Mouse (Mus musculus): Measurements from ENCODE around the gene C530008M17Rik.

C530008M17Rik gene

GRCm38 (mm10) chr5:76665421-76665820, 9.1 kb downstream of the C530008M17Rik start:
- DNase-seq: peak; percentile 95

DNA sequence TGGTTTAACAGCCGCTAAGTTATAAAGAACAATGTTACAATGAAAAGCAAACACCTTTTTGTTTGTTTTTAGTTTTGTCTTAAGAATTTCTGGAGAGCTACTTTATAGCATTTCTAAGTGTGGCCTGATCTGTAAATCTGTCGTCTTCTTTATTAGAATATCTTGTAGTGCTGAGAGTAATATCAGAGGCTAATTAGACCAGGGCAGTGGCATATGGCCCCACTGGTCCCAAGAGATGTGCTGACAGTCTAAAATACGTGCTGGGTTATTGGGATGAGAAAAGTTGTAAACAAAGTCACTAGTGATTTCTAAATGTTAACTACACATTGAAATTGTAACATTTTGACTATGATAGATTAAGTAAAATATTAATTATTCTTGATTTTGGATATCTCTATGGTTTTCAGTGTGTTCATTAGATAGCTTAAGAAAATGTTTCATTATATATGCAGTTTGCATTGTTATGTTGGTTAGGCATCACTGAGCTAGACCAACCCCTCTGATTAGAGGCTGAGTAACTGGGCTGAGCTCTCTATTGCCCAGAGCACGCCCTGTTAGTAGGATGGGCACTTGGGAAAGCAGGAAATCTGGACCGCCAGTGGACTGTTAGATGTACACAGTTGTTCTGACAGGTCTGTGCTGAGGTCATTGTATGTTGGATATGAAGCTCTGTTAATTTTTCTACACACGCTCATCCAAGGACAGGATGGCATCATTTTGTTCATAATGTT, 9.9 kb downstream of the C530008M17Rik start:
- peak; percentile 35 for DNase-seq

DNA sequence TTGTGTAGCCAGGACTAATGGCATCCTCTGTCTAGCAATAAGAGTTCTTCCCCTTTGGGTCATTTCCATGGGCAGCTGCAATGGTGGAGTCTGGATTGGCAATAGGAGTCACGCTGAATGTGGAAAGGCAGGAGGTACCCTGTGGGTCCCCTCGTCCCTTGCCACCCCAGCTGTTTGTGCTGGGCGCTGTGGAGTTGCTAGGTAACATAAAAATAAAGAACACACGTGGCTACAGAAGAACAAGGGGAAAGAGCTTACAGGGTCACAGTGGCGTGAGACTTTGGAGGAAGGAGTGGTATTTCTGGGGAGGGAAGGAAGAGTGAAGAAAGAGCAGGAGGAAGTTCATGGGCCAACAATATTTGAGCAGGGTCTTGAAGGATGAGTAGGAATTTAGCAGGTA, 11.8 kb downstream of the C530008M17Rik start:
- no peak for DNase-seq

- DNase-seq: no peak
Measured at GRCm38 (mm10) chr5:76668547-76668946, 12.2 kb downstream of the C530008M17Rik start.

- no peak for DNase-seq
Measured at GRCm38 (mm10) chr5:76670183-76670582, 13.9 kb downstream of the C530008M17Rik start.

DNA sequence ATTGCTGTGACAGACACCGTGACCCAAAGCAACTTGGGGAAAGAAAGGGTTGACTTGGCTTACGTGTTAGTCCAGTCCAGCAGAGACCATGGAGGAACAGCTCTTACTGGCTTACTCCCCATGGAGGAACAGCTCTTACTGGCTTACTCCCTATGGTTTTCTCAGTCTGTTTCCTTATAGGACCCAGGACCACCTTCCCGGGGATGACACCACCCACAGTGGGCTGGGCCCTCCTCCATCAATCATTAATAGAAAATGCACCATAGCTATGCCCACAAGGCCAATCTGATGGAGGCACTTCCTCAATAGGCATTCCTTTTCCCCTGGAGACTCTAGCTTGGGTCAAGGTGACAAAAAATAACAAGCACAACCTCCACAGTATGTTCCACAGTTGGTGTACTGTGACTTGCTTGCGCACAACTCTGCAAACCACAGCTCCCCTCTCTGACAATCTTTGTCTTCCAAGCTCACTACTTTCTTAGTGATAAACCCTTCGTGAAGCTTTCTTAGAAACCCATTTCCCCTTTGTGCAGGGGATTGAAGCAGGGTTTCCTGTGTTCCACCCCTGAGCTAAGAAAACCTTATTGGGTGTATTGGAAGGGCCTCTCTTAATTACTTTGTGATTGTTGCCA, 17.8 kb downstream of the C530008M17Rik start:
- DNase-seq: no peak

DNA sequence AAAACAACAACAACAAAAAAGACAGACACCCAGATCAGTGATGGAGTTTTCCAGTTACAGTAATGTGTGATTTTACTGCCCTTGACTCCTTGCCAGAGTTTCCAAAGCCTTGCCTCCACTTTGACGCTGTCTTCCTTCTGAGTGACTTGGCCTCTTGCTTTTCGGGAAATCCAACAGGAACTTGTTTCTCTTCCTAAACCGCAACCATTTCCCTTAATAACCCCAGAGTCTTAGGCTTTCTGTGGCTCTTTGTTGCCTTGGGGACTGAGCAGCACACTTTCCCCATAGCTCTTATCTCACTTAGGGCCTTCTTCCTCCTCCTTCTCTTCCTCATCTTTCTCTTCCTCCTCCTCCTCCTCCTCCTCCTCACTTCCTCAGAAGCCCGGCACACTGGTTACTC, 19.1 kb downstream of the C530008M17Rik start:
- no peak for DNase-seq

GRCm38 (mm10) chr5:76680959-76681358, 24.6 kb downstream of the C530008M17Rik start:
- no peak for DNase-seq

DNA sequence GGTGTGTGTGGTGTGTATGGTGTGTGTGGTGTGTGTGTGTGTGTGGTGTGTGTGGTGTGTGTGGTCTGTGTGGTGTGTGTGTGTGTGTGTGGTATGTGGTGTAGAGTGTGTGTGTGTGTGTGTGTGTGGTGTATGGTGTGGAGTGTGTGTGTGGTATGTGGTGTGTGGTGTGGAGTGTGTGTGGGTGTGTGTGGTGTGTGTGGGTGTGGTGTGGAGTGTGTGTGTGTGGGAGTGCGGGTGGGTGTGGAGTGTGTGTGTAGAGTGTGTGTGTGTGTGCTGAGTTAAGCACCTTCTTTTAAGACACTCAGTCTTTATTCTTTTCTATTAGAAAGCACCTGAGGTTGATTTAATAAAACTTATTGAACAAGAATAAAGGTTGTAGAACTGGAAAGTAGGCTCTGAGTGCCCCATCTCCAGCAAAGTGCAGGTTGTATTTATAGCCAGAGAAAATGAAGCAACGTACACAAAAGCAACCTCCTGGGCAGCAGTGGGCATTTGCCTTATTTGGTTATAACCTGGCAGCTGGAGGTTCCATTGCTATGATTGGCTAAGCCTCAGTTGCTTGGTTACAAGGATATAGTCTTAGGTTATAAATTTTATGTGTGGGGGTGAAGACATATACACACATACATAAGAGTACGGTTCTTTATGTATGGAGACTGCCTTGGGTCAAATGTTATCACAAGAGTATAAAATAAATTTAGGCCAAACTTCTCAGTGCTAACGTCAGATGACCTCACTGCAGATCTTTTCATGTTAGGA, 25.8 kb downstream of the C530008M17Rik start:
- DNase-seq: no peak

DNA sequence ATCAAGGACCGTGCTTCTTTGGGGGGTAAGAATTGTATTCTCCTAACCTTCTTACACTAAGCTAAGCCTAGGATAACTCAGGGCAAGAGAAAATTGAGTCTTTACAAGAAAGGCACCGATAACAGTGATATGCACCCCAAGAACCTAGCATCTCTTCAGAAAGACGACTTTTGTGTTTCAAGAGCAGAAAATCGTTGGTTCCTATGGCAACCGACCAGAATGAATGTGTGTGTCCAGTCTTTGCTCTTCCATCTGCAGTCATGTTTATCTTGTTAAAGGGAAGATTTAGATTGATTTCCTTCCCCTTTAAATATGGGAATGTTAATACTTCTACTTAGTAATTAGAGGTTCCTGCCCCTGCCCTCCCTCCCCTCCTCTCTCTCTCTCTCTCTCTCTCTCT, 27.1 kb downstream of the C530008M17Rik start:
- DNase-seq: no peak

DNA sequence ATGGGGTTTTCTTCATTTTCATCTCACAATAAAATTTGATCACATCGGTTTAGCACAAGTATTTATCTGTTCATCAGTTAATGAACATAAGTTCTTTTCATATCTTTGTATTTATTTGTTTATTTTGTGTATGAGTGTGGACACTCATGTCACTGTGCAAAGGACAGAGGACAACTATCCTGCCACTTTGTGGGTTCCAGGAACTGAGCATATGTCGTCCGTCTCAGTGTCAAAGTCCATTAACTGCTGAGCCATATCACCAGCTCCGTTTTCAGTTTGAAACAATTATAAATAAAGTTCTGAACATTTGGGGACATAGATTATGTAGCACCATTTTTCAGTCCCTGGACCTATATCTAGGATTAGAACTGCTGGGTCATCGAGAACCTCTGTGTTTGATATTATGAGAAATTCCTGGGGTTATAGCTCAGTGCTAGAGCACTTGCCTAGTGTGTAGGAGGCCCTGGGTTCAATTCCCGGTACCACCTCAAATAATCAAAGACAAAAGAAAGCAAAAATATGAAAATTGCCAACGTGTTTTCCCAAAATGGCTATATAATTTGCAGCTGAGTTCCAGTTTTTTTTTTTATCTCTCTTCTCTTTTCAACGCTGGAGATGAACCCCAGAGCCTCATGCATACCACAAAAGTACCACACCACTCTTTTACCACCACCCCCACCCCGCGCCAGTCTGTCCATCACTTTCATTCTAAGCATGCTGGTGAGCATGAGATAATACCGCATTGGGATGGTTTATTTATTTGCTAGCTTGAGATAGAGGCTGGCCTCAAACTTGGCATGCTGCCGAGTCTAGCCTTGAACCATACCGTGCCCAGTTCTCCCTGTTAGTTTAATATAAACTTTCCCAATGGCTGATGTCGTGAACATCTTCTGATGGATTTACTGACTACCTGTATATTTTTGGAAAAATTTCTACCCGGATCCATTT, 28.6 kb downstream of the C530008M17Rik start:
- no peak for DNase-seq

GRCm38 (mm10) chr5:76687961-76688600, 31.8 kb downstream of the C530008M17Rik start:
- no peak for DNase-seq

DNA sequence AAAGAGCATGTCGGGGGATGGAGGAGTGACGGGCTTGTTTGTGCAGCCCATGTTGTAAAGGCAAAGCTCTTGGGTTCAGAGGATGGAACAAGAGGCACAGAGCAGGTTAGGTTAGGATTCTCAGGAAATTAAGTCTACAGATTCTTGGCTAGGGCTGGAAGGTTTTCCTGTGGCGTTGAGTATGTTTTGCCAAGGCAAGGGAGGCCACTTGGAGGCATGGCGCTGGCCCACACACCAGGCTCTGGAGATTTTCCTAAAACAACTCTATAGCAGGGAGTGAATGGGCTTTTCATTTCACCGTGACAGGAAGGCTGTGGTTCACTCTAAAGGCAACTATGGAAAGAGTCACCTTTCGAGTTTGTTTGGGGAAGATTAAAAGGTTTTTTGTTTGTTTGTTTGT, 32.3 kb downstream of the C530008M17Rik start:
- no peak for DNase-seq

GRCm38 (mm10) chr5:76690177-76690593, 33.9 kb downstream of the C530008M17Rik start:
- no peak for DNase-seq

DNA sequence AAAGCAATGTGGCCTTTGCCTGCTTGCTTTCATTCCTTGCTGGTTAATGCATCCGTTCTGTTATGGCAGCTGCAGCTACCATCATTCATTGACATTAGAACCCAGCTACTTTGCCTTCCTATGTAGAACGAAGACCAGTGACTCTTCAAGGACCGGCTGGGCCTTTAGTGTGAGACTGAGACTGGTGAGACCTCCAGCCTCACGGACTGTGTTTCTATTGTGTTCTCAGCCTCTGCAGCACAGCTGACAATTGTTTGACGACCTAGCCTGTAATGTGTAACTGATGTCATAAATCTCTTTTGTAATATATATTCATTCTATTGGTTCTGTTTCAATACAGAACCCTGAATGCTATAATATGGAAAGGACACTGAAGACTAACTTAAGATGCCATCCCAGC, 34.9 kb downstream of the C530008M17Rik start:
- peak; percentile 68 for DNase-seq

DNA sequence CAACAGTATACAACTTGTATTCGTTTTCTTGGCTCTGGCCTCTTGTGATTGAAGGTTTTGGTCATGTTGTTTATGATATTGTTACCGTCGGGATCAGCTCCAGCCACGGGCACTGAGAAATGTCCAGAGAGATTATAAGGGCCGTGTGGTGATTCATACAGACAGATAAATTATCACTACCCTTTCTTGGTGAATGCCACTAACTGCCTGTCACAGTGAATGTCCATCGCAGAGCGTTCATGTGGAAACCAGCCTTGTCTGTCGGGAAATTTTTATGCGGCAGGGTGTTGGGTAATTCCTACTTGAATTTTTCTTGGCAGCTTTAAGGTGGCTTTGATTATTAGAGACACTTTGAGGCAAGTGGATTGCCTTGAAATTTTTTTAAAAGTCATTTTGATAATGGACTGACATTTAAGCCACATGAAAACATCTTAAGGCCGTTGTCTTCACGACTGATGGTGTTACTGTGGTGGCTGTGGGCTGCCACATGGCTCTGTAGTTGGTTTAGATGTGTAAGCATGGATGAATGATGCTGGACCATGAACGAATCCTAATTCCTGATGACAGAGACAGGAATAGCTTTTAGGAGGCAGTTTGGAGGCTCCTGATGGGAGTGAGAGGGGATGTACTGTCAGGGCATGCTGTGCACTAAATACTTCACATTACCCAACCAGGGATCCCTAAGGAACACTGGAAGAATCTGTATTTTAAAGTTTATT, 35.6 kb downstream of the C530008M17Rik start:
- peak; percentile 93 for DNase-seq

GRCm38 (mm10) chr5:76697536-76697935, 41.2 kb downstream of the C530008M17Rik start:
- DNase-seq: no peak

- DNase-seq: peak; percentile 57
Measured at GRCm38 (mm10) chr5:76698187-76698586, 41.9 kb downstream of the C530008M17Rik start.

DNA sequence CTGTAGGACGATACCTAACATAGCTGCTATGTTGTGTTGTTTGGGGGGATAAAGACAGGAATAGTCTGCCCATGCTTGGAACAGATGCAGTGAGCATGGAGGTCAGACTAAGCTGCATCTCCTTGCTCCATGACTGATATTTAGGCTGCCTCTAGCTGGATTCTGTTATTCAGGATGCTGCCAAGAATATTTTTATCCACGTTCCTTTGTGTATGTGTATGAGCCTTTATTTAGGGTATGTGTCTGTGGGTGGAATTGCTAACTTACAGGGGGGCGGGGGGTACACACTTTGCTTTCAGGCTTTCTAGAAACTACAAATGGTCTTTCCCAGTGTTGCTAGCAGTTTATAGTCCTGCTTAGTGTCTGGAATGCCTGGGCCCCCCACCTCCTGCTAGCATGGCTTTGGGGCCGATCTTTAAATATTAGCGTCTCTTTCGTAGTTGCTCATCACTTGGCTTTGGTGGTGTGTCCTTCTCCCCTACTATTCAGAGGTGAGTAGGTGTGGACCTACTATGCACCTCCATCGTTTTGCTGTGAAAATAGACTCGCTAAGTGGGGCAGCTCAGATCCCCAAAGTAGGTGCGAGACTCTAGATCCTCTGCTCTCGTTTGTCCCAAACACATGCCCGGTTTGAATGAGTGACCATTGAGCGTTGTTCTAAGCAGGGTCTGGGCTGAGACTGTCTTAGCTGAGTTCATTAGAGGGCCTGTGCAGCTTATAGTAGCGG, 45.0 kb downstream of the C530008M17Rik start:
- DNase-seq: no peak

GRCm38 (mm10) chr5:76702104-76702503, 45.8 kb downstream of the C530008M17Rik start:
- DNase-seq: peak; percentile 73

- DNase-seq: no peak
Measured at GRCm38 (mm10) chr5:76702646-76703045, 46.3 kb downstream of the C530008M17Rik start.
